Comparison of ENCODE assay signal across 20 mouse cellular contexts in the genomic region with DNA sequence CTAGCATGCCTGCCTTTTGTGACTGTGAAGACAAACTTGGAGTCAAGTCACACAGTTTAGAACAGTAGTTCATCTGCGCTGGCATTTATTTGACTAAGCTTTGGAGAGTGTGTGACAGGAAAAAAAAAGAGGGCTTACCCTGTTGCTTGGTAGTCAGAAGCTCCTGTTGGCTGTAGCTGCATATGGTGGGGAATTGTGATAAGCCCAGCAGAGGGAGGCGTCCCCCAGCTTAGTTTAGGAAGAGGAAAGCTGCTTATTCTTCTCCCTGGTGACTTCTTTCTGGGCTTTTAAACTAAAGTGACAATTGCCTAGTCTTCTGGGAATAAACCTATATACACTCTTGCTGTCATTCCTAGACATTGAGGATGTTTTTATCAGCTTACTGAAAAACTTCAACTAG. TPM values are rescaled to one million over a fixed set of nuclear protein-coding genes. Genes with fewer than 3 reads are reported as not detected.
DNase-seq lines count a peak whose midpoint lies in the region; ATAC-seq lines count a peak whose summit lies in the region.
"Had no signal": no experiment of that assay in that cellular context is flagged by ENCODE, and none has a peak within 500 bp of the region (broad histone marks: within the 10 kb centered on the region; RNA-seq: fewer than 3 reads in every experiment).

No protein-coding gene starts in this region.

- H3K9me3 ChIP-seq in liver, embryonic 13.5 days (replicated peaks): no peaks in the 10 kb centered on the region
- peaks cover 2% of the 10 kb centered on the region; the same call in 1 of the 2 replicates for H3K9me3 ChIP-seq in liver, embryonic 12.5 days (replicated peaks)
- H3K9me3 ChIP-seq: embryonic facial prominence, embryonic 12.5 days; forebrain, embryonic 15.5 days; heart, embryonic 10.5 days; heart, embryonic 15.5 days; hindbrain, embryonic 13.5 days had no signal

- DNase-seq in liver, embryonic 13.5 days: no peak
- DNase-seq in retina, postnatal 1 day: peak; percentile 54
- DNase-seq in retina, embryonic 14.5 days (ENCODE audit: low spot score): no peak
- DNase-seq in retina, postnatal 7 days (ENCODE audit: low read depth, low spot score): peak; percentile 32
- DNase-seq in gastrocnemius, postnatal 4 days (ENCODE audit: low spot score in 2 of 2): no peak
- DNase-seq: adrenal gland, adult 2 months; adrenal gland, postnatal 36 days; cerebellum, adult 11 months; cerebellum, adult 8-10 months; cerebellum, postnatal 25 days; gastrocnemius, postnatal 36 days; heart, adult 18-20 months; heart, postnatal 14 days had no signal

- H3K4me1 ChIP-seq in liver, embryonic 13.5 days (replicated peaks): peaks cover 19% of the 10 kb centered on the region
- peaks cover 20% of the 10 kb centered on the region for H3K4me1 ChIP-seq in liver, embryonic 12.5 days
- H3K4me1 ChIP-seq: forebrain, embryonic 15.5 days; hindbrain, embryonic 13.5 days had no signal

- H3K36me3 ChIP-seq in liver, embryonic 13.5 days: peaks cover 18% of the 10 kb centered on the region
- peaks cover 26% of the 10 kb centered on the region for H3K36me3 ChIP-seq in liver, embryonic 12.5 days

- no peak overlapping the region for H3K4me3 ChIP-seq in liver, embryonic 13.5 days (replicated peaks)
- H3K4me3 ChIP-seq in liver, embryonic 12.5 days: no peak overlapping the region
- H3K4me3 ChIP-seq: embryonic facial prominence, embryonic 12.5 days; forebrain, embryonic 15.5 days; heart, embryonic 10.5 days; heart, embryonic 15.5 days; hindbrain, embryonic 13.5 days had no signal

- H3K4me2 ChIP-seq in liver, embryonic 13.5 days: no peak overlapping the region
- no peak overlapping the region for H3K4me2 ChIP-seq in liver, embryonic 12.5 days
- H3K4me2 ChIP-seq: embryonic facial prominence, embryonic 12.5 days; forebrain, embryonic 15.5 days; heart, embryonic 15.5 days; hindbrain, embryonic 13.5 days had no signal

- 38% methylated on average over 2 of the region's 2 CpGs for WGBS in liver, embryonic 13.5 days (ENCODE audit: insufficient replicate concordance)
- 55% methylated on average over 2 of the region's 2 CpGs for WGBS in liver, embryonic 12.5 days (ENCODE audit: insufficient replicate concordance)

- 0 out of 2 replicates have a peak overlapping the region, but pooled peaks have one; percentile 4 for H3K27ac ChIP-seq in liver, embryonic 13.5 days
- no peak overlapping the region for H3K27ac ChIP-seq in liver, embryonic 12.5 days
- H3K27ac ChIP-seq: embryonic facial prominence, embryonic 12.5 days; forebrain, embryonic 15.5 days; heart, embryonic 10.5 days; heart, embryonic 15.5 days; hindbrain, embryonic 13.5 days had no signal

- ATAC-seq in liver, embryonic 13.5 days (ENCODE audit: low read depth): 0 out of 2 replicates have a peak, but pooled peaks have one; percentile 39
- ATAC-seq in liver, embryonic 12.5 days: no peak
- ATAC-seq: forebrain, embryonic 15.5 days had no signal

- no peak overlapping the region for H3K9ac ChIP-seq in liver, embryonic 13.5 days
- H3K9ac ChIP-seq in liver, embryonic 12.5 days: no peak overlapping the region
- H3K9ac ChIP-seq: embryonic facial prominence, embryonic 12.5 days; forebrain, embryonic 15.5 days; heart, embryonic 15.5 days; hindbrain, embryonic 13.5 days had no signal

- no peaks in the 10 kb centered on the region for H3K27me3 ChIP-seq in liver, embryonic 13.5 days
- no peaks in the 10 kb centered on the region for H3K27me3 ChIP-seq in liver, embryonic 12.5 days (replicated peaks)
- H3K27me3 ChIP-seq: CH12.LX; embryonic facial prominence, embryonic 12.5 days; forebrain, embryonic 15.5 days; heart, embryonic 15.5 days; hindbrain, embryonic 13.5 days had no signal

RNA-seq across cellular contexts. Expression of gene Chka, which starts 11.1 kb away (rescaled TPM):
- polyA plus RNA-seq in liver, embryonic 13.5 days (2015; fragmentation: Nextera tagmentation; extraction: Ambion mirVana): 15.8 and 18.6 TPM in 2 replicates
- 25.5 and 26.7 TPM in 2 replicates for polyA plus RNA-seq in liver, embryonic 12.5 days (2016; fragmentation: Nextera tagmentation; extraction: Ambion mirVana)
- total RNA-seq in gastrocnemius, postnatal 4 days (2021): 10 to 100 TPM; 13.6 to 14.9 TPM

RNA-seq across cellular contexts. Expression of gene Tcirg1, which starts 44.2 kb away (rescaled TPM):
- 18.0 and 18.8 TPM in 2 replicates for polyA plus RNA-seq in liver, embryonic 13.5 days (2015; fragmentation: Nextera tagmentation; extraction: Ambion mirVana)
- 24.7 and 26.1 TPM in 2 replicates for polyA plus RNA-seq in liver, embryonic 12.5 days (2016; fragmentation: Nextera tagmentation; extraction: Ambion mirVana)
- 10 to 100 TPM; 25.9 to 34.5 TPM for total RNA-seq in gastrocnemius, postnatal 4 days (2021)

RNA-seq across cellular contexts. Expression of gene Ndufs8, which starts 49.9 kb away (rescaled TPM):
- 189 and 217 TPM in 2 replicates for polyA plus RNA-seq in liver, embryonic 13.5 days (2015; fragmentation: Nextera tagmentation; extraction: Ambion mirVana)
- polyA plus RNA-seq in liver, embryonic 12.5 days (2016; fragmentation: Nextera tagmentation; extraction: Ambion mirVana): 197 and 218 TPM in 2 replicates
- 100 to 1,000 TPM; 182 to 186 TPM for total RNA-seq in gastrocnemius, postnatal 4 days (2021)

Comparison
In these comparisons a context has a peak if more than half of its experiments do, and no peak if none do; other contexts are left out.
1. DNase-seq: peak in retina, postnatal 1 day (single experiment) and retina, postnatal 7 days (single experiment); none in liver, embryonic 13.5 days (single experiment), retina, embryonic 14.5 days (single experiment) and gastrocnemius, postnatal 4 days (0 of 2).